Mouse (Mus musculus): ENCODE measurements at regions not wholly inside any gene's neighbourhood (a gene's known extent, or its start where the extent isn't known, plus 50 kb on each side); places are given as distances from the start of the nearest gene placed in this dataset.

- no peak for ATAC-seq (replicated peaks; ENCODE audit: poor library complexity, severe bottlenecking)
Observed at GRCm38 (mm10) chr17:45169257-45169994, 264.1 kb downstream of the Cdc5l start.

Measured in granulocyte monocyte progenitor cell, adult 5-6 weeks (primary cell).